Mouse (Mus musculus): ENCODE measurements around the gene AW011738. TPM values are rescaled to one million over a fixed set of nuclear protein-coding genes. Genes with fewer than 3 reads are reported as not detected.

The AW011738 gene
- 10.8 TPM for total RNA-seq (2023)

GRCm38 (mm10) chr4:156203001-156203412, at the start of gene AW011738:
TSS of gene AW011738 (plus strand) at chr4:156203304.

GRCm38 (mm10) chr4:156197131-156197828, 5.8 kb upstream of the AW011738 start, which contains the start of gene Agrn:
TSS of gene Agrn (minus strand) at chr4:156197488.

GRCm38 (mm10) chr4:156200623-156201475, 2.3 kb upstream of the AW011738 start, which contains the start of gene Isg15:
TSS of gene Isg15 (minus strand) at chr4:156200818.

GRCm38 (mm10) chr4:156215649-156216048, 12.5 kb downstream of the AW011738 start, which contains the start of gene Perm1:
TSS of gene Perm1 (plus strand) at chr4:156215868.

GRCm38 (mm10) chr4:156234701-156235213, 31.7 kb downstream of the AW011738 start, which contains the start of gene Plekhn1:
TSS of gene Plekhn1 (minus strand) at chr4:156234857.

GRCm38 (mm10) chr4:156235808-156236533, 32.9 kb downstream of the AW011738 start, which contains the start of gene Noc2l:
TSS of gene Noc2l (plus strand) at chr4:156236010.

Other genes with a start within 250 kb of the AW011738 start
- 3.1 TPM for gene C1qtnf12, start 241.0 kb upstream of the AW011738 start, total RNA-seq (2023)
- gene B3galt6, start 210.7 kb upstream of the AW011738 start, total RNA-seq (2023): 2.8 TPM
- 167 TPM for gene Sdf4, start 210.4 kb upstream of the AW011738 start, total RNA-seq (2023)
- gene Tnfrsf4, start 189.5 kb upstream of the AW011738 start, total RNA-seq (2023): 15.7 TPM
- gene Tnfrsf18, start 177.1 kb upstream of the AW011738 start, total RNA-seq (2023): 28.4 TPM
- gene Ttll10, start 143.9 kb upstream of the AW011738 start, total RNA-seq (2023): not detected
- 47.3 TPM for gene 9430015G10Rik, start 93.3 kb upstream of the AW011738 start, total RNA-seq (2023)
- gene Rnf223, start 72.8 kb upstream of the AW011738 start, total RNA-seq (2023): 1.4 TPM
- 5.8 TPM for gene Agrn, start 5.8 kb upstream of the AW011738 start, total RNA-seq (2023)
- gene Isg15, start 2.5 kb upstream of the AW011738 start, total RNA-seq (2023): 14.4 TPM
- 0.43 TPM for gene Perm1, start 12.6 kb downstream of the AW011738 start, total RNA-seq (2023)
- 46.5 TPM for gene Plekhn1, start 31.6 kb downstream of the AW011738 start, total RNA-seq (2023)
- 99.1 TPM for gene Noc2l, start 32.7 kb downstream of the AW011738 start, total RNA-seq (2023)
- 0.46 TPM for gene Samd11, start 52.4 kb downstream of the AW011738 start, total RNA-seq (2023)
- not detected for gene Vmn2r-ps159, start 127.8 kb downstream of the AW011738 start, total RNA-seq (2023)

Data from CD8-positive naive resting alpha-beta T cell, adult 57 days (primary cell).